Mouse (Mus musculus) retina, postnatal 1 day (tissue): Measurements from ENCODE around the gene Kalrn.
A peak's percentile ranks its signal among the peaks of the same experiment; 100 is the strongest.

ENCODE experiments used
- DNase-seq: peaks from one replicate; pipeline ENCODE4 v3.0.0-alpha.2; 2012

Kalrn gene

GRCm38 (mm10) chr16:34552731-34553130 is 20.6 kb downstream of the Kalrn start:
- no peak for DNase-seq

- DNase-seq, result no peak
Observed at GRCm38 (mm10) chr16:34549470-34549999, 23.8 kb downstream of the Kalrn start.

DNA sequence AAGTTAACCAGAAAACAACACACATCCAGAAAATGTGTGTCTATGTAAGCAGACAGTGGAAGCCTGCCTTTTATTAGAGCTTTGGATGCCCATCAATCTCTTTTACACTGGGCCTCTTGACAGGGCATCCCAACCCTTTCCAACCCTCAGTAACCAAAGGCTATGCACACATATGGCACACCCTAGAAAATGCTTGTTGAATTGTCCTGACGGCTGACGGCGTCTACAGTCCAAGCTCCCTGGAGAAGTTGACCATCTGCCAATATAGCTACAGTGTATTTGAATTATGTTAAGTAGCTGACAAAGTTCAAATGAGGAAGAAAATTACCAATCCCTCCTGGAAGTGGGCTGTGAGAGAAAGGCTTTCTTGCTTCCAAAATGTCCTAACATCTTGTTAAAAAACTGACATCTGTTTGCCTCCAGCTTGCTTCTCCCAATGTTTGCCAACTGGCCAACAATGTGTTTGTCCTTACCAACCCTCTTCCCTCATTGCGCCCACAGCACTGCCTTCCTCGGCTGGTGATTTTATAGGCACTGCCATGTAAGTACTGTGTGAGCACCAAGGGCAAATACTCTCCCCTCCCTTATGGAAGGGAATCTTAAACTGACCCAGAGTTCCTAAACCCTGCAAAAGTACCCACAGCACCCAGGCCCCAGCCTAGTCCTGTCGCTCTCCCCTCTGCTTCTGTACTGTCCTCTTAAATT is 26.4 kb downstream of the Kalrn start:
- no peak for DNase-seq

DNA sequence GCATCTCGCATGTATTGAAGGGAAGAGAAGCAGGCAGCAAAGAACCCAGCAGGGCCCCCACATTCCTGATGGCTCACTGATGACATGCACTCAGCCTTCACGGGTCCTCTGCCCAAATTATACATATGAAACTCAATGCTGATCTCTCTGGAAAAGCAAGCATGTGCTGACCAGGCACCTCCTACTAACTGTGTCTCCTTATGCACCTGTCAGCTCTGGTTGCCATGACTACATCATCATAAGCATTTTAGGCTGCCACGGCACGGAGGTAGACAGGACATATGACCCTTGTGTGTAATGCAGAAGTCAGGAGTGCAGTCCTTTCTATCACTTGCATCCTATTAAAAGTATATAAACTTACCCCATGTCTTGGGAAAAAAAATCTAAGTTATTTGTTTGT is 29.6 kb downstream of the Kalrn start:
- no peak for DNase-seq

- DNase-seq, result no peak
Observed at GRCm38 (mm10) chr16:34542341-34542740, 31.0 kb downstream of the Kalrn start.

- DNase-seq, result no peak
Observed at GRCm38 (mm10) chr16:34538679-34539185, 34.6 kb downstream of the Kalrn start.

DNA sequence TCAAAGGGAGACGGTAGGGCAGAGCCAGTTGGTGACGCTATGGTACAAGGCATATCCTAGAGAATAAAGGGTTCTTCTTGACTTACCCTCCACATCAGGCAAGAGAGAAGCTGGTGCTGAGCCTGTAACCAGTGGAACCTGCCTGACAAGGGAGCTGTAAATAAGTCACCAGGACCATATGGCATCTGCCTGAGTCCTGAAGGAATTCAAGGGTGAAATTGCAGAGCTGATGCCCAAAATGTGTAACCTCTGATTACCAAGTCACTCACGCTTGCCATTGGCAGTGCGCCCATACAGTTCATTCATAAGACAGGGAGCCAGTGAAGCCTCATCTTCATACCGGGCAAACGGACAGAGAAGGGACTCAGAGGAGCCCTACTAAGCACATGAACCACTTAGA is 37.0 kb downstream of the Kalrn start:
- DNase-seq, result peak; percentile 74

- peak; percentile 64 for DNase-seq
Observed at GRCm38 (mm10) chr16:34535135-34535534, 38.2 kb downstream of the Kalrn start.

GRCm38 (mm10) chr16:34531506-34531905 is 41.8 kb downstream of the Kalrn start:
- peak; percentile 66 for DNase-seq

GRCm38 (mm10) chr16:34530029-34530428 is 43.3 kb downstream of the Kalrn start:
- DNase-seq, result no peak

DNA sequence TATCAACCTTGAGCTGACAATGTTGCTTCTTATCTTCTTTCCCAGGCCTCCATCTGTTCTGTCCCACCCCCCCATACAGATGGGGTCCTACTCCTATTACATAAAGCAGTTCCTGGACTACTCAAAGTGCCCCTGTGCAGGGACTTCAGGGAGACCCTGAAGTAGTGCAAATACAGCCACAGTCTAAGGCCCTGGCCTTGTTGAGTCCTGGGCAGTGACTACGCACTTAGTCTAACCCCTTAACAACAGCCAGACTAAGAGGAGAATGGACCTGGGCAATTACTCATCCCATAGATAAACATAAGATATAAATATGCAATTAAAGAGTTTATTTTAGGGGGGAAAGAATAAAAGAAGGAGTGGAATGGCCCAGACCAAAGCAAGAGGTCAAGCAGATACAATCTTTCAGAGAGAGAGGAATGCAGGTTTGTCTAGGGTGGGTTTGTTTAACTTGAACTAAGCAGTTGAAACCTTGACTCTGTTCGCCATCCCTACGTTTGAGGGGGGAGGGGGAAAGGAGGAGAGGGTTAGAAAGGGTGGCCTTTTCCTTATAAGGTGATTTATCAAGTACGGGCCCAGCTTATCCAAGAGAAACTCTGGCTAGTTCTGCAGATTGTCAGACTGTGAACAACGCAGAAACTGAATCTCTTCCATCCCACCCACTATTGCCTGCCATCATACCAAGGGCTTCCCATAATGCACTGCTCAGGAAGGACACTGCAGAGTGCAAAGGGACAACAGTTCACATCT is 44.9 kb downstream of the Kalrn start:
- DNase-seq, result no peak

GRCm38 (mm10) chr16:34526378-34526777 is 47.0 kb downstream of the Kalrn start:
- no peak for DNase-seq

GRCm38 (mm10) chr16:34525866-34526265 is 47.5 kb downstream of the Kalrn start:
- no peak for DNase-seq

DNA sequence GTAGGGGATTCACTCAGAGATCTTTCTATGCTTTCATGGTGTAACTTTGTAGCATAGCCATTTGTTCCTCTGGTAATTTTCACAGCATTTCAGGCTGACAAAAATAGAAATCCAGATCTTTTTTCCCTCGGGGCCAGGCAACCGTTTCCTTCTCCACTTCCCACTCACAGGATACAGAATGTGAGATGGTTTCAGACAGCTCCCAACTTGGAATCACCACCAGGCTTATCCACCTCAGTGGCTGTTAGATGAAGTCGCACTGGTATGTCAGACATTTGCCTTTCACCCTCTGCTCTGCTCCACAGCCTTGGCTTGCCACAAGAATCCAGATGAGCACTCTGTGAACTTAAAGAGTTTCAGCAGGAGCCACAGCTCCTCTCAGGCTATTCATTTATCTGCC is 48.1 kb downstream of the Kalrn start:
- no peak for DNase-seq

DNA sequence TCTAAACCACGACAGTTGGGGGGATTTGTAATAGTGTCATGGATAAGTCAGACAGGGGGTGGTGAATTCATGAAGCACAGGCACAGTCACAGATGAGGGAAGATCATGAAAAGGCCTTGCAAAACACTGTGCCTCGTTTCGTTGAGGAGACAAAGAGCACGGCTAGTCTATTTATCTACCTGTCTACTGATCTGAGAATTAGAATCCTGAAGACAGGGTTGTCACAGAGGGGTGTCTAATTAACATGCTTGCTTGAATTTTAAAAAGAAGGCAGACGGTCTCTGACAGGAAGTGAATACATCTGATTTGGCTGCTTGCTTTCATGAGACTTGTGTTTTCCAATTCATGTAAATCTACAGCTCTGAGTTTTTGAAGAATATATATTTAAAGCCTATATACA is 52.3 kb downstream of the Kalrn start:
- no peak for DNase-seq

DNA sequence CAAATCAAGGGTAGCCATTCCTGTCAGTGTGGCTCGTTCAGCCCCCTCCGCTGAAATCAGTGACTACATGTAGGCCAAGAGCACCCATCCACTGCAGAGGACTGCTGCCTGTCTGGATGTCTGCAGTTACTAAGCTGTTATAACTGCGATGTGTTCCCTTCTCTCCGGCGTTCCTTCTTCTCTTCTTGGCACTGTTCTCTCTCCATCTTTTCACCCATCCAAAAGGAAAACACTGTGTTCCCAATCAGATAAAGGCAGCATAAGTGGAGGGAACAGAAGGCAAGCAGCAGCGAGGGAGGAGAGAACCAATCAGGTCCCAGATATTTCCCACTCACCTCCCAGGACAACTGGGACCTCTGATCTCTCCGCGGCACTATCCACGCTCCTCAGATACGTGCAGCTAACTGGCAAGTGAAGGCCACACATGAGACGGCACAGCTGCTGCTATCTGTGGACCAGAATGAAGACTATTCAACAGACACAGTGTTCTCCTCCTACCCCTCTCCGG is 56.4 kb downstream of the Kalrn start:
- no peak for DNase-seq

- no peak for DNase-seq
Observed at GRCm38 (mm10) chr16:34515485-34515884, 57.8 kb downstream of the Kalrn start.

GRCm38 (mm10) chr16:34513956-34514593 is 59.3 kb downstream of the Kalrn start:
- DNase-seq, result no peak

DNA sequence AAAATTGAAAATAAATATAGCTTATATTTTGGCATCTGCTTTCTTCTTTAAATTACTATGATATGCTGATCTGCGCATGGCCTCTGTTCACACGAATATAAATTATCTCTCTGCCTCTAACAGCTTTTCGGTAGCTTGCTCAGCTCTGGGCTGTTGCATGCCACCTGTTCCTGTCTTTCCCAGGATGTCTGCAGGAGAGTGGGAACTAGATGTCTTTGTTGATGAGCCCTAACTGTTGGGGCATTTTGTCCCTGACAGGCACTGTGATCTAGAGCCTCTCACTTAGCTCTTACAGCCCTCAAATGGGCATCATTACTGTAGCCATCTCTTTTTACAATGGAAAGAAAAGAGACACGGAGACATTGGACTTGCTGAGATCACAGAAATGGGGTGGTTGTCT is 61.0 kb downstream of the Kalrn start:
- no peak for DNase-seq

GRCm38 (mm10) chr16:34508125-34508524 is 65.2 kb downstream of the Kalrn start:
- DNase-seq, result no peak

- DNase-seq, result no peak
Observed at GRCm38 (mm10) chr16:34506048-34506447, 67.3 kb downstream of the Kalrn start.

DNA sequence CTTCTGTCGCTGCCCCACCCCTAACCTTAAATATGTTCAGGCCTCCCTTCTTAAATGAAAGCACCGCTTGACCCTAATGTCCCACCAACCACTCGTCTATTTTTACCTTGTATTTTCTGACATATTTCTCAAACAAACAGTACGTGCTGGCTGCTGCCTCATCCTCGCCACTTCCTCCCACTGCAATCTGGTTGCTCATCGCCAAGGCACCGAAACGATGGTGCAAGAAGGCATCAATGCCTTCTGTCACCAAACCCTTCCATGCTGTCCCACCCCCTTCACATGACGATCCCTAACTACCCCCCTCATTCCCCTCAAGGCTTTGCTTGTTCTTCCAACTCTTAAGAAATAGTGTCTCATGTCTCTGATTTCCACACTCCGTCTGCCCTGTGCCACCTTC is 69.1 kb downstream of the Kalrn start:
- DNase-seq, result no peak

DNA sequence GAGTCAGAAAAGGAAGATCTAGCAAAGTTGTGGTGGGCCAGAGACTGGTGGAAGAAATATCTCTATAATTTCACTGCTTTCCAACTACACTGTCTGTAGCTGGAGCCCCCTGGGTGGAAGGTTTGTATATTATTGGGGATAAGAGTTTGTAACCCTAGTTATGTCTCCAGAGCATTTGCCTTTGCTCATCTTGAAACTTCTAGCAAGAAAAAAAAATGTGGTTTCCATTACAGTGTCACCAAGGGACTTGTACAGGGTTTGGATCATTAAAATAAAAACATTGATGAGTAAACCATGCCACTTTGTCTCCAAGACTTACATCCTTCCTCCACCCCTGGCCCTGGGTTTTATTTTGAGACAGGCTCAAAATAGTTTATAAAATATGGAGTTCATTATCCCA is 71.2 kb downstream of the Kalrn start:
- DNase-seq, result no peak
